Mouse (Mus musculus) NIH3T3 (cell line): ENCODE measurements around the gene Mup1.
"Not testable (repeated sequence)": the region's sequence is repeated elsewhere in the genome, so short reads cannot be mapped to it uniquely, and the experiment has no call there.

ENCODE experiments used
- DNase-seq: peaks from one replicate; pipeline ENCODE4 v3.0.0-alpha.2; 2012; ENCODE audit warnings: low read depth

The Mup1 gene

DNA sequence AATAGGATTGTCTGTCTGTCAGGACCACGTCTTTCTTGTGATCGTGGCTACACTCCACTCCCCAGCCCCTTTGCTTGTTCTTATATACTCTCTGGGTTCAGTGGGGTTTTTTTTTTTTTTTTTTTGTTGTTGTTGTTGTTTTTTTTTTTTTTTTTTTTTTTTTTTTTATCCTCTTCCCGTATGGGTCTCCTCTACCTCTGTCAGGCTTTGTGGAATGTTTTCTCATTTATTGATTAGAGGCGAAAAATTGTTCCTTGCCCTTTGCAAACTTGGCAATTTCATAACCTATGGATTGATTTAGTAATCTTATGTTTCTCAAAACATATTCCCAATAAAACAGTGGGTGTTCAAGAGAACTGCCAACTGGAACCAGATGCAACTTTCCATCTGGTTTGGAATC is at the start of gene Mup1:
Gene Mup1 (minus strand): TSS at position 101 of the 400 bp plus-strand sequence.
- not testable (repeated sequence) for DNase-seq
